Mouse (Mus musculus): ENCODE data around the gene Bcl6. TPM values are rescaled to one million over a fixed set of nuclear protein-coding genes. Genes with fewer than 3 reads are reported as not detected.

Bcl6 gene
- polyA plus RNA-seq, 1 experiment, result 15.2 TPM

DNA sequence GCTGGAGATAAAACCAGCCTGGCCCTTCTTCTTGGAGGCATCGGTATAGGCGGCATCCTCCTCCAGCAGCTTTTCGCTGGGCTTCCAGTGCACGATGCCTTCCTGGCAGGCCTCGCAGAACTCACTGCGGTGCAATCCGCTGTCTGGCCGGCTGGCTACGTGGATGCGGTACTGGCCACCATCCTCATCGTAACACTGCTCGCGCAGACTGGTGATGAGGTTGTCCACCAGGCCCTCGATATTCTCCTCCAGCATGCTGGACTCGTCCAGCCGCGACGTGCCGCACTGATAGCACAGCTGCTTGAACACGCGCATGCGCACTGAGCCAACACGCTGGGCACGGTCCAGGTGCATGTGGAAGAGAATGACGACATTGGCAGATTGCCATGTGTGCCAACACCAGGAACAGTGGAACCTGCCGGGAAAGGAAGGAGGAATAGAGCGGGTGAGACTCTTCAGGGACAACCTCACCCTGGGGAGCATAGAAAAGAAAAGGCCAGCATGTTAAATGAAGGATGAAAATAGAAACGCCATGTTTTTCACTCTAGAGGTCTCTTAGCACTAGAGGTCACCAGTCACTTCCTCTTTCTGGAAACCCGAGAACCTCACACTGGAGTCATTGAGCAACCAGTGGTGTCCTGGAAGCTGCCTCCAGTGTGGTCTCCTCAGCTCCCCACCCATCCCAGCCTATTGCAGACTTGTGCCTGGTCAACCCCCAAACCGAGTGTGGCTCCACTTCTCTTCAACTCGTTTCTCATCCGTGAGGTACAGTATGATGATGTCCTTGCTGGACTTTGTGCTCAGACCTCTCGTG is 61.1 kb downstream of the Bcl6 start:
- DNase-seq (ENCODE audit: low spot score), result no peak

DNA sequence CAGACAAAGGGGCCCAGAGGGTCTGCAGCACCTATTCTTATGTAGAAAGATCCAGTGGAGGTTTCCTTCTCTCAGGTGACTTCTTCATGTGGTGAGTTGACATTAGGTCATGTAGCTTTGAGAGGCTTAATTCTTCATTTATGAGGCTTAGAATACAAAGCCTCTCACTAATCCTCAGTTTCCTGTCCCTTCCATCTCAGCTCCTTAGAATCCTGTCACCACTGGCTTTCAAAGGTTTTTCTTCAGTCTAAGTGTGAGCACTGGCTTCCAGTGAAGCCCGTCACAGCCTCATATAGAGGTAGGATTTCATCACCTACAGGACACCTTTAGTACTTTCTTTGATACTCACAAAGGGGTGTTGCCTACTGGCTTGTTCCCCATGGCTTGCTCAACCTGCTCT is 65.7 kb downstream of the Bcl6 start:
- DNase-seq (ENCODE audit: low spot score), result no peak

DNA sequence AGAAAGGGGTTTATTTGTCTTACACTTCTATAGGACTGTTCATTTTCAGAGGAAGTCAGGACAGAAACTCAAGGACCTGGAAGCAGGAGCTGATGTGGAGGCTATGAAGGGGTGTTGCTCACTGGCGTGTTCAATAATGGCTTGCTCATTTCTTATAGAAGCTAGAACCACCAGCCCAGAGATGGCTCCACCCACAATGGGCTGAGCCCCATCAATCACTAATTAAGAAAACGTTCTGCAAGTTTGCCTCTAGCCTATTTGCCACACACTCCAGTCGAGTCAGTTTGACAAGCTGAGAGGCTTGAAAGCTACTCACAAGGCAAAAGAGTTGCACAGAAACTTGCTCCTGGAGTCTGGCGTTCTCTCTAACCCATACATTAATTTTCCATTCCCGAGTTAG is 67.0 kb downstream of the Bcl6 start:
- no peak for DNase-seq (ENCODE audit: low spot score)

DNA sequence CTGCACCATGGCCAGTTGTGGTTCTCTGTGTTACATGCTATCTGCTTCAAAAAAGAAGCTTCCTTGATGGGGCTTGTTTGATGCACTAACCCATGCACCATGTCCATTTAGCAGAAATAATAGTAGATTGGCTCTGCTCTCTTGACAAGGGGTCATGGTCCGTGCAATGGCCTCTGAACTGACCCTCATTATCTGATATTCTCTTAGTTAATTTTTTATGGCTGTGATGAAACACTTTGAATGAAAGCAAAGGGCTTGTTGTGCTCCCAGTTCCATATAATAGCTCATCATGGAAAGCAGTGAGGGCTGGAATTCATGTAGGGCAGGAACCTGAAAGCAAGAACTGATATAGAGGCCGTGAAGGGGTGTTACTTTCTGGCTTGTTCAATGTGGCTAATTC is 69.2 kb downstream of the Bcl6 start:
- no peak for DNase-seq (ENCODE audit: low spot score)

Other genes starting within 250 kb of the Bcl6 start
- gene Sst, start 97.9 kb downstream of the Bcl6 start, polyA plus RNA-seq (2012; rRNA removed), result not detected in 2 replicates
- gene Rtp2, start 56.5 kb downstream of the Bcl6 start, polyA plus RNA-seq (2012; rRNA removed), result not detected in 2 replicates
- gene Gm37419, start 370 bp downstream of the Bcl6 start, polyA plus RNA-seq (2012; rRNA removed), result not detected in 2 replicates